Mouse (Mus musculus): ENCODE measurements at regions not wholly inside any gene's neighbourhood (a gene's known extent, or its start where the extent isn't known, plus 50 kb on each side); places are given as distances from the start of the nearest gene placed in this dataset.
A peak's percentile ranks its signal among the peaks of the same experiment; 100 is the strongest.

DNA sequence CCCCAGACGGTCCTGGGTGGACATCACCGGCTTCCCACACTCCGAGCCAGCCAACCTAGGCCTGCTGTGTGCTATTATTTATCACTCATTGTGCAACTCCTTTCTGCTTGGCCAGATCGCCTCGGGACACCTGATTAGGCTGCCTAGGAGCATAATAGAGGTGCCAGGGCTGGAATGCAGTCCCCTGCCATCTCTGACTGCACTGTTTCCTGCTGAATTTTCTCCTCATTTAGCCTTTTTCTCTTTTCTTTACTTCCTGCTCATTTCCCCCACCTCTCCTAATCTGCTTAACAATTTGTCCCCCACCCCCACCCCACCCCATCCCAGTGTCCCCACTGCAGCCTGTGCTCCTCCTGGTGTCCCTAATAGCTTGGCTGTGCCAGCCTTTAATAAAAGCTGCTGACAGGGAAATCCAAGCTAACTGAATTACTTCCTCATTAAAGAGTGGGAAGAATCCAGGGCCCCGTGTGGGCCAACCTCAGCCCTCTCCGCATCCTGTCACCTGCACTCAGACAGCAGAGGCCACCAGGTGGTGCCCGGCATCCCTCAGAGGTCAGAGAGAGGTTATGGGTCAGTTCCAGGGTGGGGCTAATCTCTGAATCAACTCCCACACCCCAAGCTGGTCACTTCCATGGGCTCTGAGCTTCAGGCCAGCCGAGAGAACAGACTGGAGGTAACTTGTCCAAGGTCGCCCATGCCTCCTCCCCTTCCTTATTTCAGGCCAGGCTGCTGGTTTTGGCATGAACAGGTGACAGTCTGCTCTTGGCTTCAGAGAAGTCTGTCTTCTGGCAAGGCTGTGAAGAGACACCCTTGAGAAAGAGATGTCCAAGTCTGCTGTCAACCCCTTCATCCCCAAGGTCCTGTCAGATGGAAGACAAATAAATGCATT lies 269.3 kb upstream of the Sdk2 start:
- DNase-seq (ENCODE audit: low spot score in 2 of 2), result no peak

DNA sequence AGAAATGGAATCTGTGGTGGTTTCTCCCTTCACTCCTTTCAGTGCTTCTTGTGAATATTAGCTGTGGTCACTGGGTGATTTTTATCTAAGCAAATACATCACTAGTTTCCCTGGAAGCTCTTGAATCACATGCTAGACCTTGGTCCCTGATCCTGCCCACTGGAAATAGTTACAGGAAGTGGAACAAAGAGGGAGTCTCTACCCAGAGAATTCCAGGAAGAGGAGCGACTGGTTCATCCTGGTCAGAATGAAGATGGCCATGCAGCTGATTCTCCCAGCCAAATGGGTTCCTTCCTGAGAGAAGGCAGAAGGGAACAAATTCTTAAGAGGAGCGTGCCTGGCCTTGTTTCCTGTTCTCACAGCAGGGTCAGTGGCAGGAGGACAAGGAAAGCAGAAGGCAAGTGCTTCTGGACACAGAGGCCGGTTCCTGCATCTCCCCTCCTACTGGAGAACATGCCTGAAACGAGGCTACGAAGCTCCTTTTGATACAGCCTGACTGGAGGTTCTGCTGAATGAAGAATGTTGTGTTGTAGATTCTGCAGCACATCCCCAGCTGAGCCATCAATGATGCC lies 264.8 kb upstream of the Sdk2 start:
- DNase-seq (ENCODE audit: low spot score in 2 of 2), result no peak

DNA sequence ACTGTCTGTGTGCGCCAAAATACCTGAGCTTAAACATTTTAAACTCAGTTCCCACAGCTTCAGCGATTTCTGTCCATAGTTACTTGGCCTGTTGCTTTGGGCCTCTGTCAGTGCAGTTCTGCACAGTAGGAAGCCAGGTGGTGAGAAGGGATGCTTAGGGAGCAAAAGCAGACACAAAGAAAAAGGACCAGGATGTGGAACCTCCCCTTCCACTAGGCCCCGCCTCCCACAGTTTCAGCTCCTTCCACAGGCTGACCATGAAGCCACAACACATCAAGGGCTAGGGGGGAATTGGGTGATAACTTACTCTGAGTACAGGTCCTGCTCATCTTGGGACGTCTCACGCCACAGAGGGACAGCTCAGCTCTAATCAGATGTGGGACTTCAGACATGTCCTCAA lies 263.5 kb upstream of the Sdk2 start:
- DNase-seq (ENCODE audit: low spot score in 2 of 2), result no peak

DNA sequence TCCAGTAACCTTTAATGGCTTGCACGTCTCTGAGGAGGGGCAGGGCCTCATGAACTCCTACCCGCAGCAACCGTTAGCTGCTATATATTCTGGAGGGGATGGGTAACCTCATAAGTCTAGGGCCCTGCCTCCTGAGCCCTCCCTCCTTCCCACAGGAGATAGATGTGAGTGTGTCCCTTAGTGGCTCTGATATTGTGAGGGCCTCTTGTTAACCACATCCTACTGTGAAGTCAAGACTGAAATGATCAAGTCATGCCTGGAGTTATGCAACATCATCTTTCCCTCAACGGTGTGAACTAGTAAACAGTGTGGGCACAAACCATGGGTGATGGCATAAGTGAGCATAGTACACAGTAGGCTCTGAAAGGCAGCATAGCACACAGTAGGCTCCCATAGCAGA lies 255.8 kb upstream of the Sdk2 start:
- DNase-seq (ENCODE audit: low spot score in 2 of 2), result no peak

DNA sequence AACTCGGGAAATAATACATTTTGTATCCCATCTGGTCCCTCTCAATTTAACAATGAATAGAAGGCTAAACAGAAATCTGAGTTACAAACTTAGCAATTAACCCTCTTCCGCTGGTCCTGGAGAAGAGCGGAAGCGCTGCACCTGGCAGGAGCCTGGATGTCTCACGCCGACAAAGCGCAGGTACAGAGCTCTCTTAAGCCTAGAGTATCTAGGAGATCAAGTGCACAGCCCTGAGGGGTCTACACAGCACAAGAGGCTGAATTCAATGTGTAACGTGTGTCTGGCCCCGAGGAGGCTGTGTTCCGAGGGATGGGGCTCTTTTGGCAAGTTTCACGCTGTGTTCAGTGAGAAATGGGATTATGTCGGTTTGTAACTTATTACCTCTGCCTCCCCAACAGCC lies 255.1 kb upstream of the Sdk2 start:
- DNase-seq (ENCODE audit: low spot score in 2 of 2), result no peak

DNA sequence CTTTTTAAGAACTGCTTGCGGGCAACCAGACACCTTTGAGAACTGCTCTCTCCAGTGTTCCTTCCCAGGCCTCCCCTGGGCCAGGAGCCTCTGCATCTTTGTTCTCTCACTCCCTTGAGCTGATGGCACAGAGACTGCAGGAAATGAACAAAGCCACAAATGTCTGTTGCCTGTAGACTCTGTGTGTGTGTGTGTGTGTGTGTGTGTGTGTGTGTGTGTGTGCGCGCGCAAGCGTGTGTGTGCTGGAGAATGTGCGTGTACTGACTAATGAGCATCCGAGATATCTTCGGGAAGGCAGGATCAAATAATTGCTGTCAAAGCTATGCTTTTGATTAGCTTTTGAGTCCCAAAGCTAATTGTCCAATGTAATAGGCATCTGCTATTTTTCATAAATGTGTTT lies 254.7 kb upstream of the Sdk2 start:
- no peak for DNase-seq (ENCODE audit: low spot score in 2 of 2)

DNA sequence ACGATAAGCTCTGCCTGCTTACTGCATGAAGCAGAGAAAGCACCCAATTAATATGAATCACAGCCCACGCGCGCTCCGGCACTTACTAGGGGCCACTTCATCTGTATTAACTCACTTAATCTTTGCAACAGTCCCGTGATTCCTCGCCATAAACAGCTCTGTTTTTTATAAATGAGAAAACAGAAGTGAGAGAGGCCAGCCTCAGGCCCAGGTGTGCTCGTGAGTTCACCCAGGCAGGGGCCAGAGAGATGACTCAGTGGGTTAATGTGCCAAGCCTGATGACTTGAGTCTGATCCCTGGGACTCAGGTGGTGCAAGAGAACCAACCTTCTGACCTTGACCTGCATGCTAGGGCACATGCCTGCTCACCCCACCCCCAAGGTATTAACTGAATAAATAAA lies 248.4 kb upstream of the Sdk2 start:
- DNase-seq (ENCODE audit: low spot score in 2 of 2), result no peak

DNA sequence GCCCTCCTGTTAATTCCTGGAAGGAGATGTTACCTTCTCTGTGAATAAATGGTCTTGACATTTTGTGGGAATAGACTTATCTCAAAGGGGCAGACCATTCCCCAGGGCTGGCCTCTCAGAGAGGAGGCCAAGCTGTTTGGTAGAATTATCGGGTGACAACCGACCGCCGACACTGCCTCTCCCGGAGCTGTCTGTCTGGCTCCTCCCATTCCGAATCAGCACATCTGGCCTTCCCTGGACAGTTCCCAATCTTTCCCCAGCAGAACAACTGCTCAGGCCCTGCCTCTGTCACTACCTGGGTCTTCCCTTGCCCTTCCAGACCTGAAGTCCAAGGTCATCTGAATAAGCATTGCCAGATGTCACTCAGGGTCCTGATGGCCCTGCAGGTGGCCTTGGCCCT lies 246.8 kb upstream of the Sdk2 start:
- DNase-seq (ENCODE audit: low spot score in 2 of 2), result no peak

DNA sequence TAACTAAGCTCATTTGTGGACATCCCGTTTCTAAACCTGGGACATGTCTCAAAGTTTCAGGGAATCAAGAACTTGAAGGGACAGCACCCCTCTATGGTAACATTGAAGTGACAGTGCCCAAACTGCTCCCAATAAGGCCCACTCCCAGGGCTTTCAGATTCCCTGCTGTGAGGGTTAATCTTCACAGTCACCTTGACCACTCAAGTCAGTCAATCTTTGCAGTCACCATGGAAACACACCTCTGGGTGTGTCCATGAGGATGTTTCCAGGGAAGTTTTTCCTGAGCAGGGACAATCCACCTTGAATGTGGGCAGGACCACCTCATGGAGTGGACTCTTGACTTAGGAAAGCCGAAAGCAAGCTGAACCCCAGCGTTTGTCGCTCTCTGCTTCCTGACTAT lies 244.8 kb upstream of the Sdk2 start:
- no peak for DNase-seq (ENCODE audit: low spot score in 2 of 2)

DNA sequence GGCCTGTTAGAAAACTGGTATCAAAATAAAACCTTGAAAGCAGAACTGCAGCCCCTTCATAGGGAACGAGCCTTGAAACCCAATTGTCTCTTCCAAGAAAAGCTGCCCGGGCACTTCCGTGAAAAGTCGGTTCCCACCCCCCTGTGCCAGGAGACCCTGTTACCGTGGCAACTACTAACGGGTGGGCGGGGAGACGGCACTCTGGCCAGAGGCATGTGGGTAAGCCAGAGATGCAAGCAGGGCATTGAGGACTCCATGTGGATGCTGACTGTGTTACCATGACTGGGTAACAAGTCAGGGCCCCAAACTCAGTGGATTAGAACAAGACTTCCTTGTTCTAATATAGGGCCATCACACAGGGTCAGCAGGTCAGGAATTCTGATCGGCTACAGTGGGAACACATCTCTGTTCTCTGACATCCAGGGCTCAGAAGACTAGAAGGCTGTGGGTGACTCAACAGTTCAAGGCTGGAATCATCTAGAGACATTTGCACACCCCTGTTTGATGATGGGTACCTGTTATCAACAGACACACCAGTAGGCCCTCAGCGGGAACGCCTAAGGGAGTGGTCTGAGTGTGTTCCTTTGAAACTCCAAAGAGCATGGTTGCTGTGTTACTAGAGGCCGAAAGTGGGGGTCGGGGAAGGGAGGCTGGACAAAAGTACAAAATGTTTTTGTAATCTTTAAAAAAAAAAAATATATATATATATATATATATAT lies 236.9 kb upstream of the Sdk2 start:
- no peak for DNase-seq (ENCODE audit: low spot score in 2 of 2)

DNA sequence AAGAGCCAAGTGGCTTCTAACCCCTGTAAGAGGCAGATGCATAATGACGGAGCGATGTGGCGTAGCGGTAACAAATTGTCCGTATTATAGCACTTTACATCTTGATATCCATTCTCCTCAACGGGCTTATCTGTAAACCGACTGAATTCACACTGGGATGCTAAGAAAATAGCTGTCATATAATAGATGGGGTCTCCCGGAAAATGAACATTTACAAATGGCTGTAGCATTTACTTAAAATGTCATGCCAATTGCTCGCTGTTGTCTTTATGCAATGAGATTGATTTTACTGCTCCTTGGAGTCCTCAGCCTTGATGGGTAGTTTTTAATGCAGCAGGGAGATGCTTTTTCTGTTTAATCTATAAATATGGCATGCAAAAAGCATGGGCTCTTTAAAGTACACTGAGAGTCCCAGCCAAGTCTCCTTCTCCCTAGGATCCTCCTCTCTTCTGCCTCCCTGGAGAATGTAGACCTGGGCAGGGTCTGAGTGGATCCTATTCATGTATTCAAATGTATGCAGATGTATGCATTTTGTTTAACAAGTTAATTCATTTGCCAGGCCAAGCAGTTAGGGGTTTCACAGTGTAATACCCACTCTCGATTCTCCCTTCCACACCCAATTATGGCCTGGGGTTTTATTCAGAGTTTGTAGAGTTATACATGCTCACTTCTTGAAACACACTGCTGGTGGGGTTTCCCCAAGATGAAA lies 233.9 kb upstream of the Sdk2 start:
- no peak for DNase-seq (ENCODE audit: low spot score in 2 of 2)

DNA sequence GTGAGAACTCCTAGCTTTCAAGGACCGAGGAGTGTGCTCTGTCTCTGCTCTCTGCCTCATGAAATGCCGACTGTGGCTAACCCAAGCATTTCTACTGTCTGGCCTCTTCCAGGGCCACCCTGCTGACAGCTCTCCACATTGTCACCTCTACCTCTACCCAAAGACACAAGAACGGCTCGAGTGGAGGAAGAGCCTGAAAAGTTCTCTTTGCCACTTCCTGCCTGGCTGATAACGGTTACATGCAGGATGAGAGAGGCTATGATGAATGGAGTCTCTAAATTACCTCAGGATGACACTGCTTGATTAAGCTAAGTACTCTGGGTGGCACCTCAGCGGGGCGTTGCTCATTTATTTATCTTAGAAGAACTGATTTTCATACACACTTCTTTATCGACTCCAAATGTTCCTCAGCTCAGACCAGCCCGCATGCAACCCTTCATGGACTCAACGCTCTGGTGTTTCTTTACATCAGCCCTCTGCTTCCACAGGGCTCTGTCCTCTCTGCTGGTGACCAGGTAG lies 230.0 kb upstream of the Sdk2 start:
- no peak for DNase-seq (ENCODE audit: low spot score in 2 of 2)

DNA sequence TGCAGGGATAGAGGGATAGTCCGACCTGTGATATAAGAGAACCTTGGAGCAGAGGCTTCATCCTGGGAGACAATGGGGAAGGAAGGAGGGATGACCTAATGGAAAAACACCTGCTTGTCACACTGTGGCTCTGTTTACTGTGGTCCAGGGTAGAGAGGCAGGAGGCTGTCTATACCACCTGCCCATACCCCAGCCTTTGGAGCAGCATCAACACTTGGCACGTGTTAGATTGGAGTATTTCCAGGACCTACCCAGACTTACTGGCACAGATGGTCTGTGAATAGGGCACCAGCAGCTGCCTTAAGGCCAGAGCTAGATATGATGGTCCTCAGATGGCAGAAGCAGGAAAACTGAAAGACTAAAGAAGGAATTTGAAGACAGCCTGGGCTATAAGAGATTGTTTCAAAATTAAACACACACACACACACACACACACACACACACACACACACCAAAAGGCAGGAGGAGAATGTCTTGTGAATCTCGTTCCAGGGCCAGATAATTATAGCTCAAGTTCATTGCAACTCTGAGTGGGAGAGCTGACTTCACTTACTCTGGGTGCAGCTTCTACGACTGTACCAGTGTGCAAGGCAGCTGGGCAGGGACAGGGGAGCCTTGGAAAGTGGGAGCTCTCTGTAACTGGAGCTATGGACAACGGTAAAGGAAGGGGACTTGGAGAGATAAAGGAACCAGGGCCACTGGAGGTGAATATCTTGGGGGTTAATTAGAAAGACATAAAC lies 227.8 kb upstream of the Sdk2 start:
- DNase-seq (ENCODE audit: low spot score in 2 of 2), result no peak

DNA sequence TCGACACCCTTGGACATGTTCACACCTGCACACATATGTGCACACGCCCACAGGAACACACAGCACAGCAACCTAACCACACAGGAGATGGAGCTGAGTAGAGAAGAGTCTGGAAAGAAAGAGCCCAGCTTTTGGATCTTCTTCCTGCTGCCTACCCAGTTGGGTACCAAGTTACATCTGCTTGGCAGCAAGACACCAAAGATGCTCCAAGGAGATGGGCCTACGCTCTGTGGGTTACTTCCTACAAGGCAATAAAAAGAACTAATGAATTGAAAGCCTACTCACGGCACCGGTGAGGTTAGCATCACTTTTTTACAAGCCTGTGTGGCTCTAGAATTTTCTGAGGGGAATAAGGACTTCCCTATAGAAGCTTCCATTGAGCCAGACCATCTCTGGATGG lies 224.4 kb upstream of the Sdk2 start:
- DNase-seq (ENCODE audit: low spot score in 2 of 2), result no peak

DNA sequence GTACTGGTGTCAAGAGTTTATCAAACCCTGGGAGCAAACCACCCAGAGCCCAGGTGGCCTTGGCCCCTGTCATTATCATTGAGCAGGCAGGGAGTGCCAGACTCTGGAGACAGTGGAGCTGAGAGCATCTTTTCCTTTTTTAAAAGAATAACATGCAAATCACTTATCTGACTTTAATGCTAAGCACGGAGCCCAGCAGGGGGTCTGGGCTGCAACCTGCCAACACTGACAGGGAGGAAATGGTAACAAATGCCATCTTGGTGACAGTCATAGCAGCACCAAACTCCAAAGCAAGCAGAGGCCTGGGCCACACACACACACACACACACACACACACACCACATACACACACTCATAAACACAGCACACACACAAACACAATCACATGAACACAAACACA lies 223.1 kb upstream of the Sdk2 start:
- DNase-seq (ENCODE audit: low spot score in 2 of 2), result no peak

DNA sequence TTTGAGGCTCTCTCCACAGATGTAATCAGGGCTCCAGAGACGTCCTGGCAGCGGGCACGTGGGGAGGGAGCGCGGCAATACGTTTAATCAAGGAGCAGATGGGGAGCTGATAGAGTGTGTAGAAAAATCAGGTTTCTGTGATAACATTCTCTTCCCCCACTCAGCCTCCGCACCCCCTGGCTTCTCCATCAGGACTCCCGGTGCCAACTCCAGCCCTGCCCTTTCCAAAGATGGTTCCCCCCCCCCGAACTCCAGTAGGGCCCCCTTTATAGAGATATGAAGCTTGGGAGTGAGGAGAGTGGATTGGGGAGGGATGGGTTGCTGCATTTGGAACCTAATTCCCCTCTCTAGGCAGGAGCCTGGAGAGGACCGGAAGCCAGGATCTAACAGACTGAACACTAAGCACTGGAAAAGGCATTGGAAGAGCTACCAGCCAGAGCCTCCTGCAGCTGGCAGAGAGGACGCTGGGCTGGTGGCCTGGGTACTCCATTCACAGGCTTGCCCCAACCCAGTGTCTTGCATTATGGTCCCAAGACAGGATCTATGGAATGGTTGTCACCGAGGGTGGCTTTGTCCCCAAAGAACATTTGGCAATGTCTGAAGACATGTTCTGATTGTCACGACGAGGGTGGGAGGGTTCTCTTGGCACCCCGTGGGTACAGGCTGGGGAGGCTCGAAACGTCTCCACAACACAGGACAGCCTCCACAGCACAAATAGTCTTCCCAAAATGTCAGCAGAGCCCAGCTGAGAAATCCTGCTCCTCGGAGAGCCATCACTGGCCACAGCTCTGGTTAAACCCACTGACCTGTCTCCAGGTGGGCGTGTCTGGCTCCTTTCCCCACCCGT lies 218.2 kb upstream of the Sdk2 start:
- no peak for DNase-seq (ENCODE audit: low spot score in 2 of 2)

DNA sequence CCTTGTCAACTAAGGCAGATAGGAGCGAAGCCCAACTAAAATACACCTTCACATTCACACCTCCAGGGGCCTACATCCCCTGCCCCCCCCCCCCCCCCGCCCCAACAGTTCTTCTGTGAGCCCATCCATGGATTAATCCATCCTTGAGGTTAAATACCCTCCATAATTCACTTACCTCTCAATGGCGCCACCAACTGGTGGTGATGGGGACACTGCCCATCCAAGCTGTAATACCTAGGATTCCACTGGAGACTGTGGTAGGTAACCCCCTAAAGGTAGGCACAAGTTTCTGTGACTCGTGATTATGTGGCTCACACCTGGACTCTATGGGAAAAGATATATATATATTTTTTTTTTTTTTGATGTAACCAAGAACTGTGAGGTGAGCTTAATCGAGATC lies 216.4 kb upstream of the Sdk2 start:
- peak in 1 of 2 experiments; percentile 53 for DNase-seq (ENCODE audit: low spot score in 2 of 2)

DNA sequence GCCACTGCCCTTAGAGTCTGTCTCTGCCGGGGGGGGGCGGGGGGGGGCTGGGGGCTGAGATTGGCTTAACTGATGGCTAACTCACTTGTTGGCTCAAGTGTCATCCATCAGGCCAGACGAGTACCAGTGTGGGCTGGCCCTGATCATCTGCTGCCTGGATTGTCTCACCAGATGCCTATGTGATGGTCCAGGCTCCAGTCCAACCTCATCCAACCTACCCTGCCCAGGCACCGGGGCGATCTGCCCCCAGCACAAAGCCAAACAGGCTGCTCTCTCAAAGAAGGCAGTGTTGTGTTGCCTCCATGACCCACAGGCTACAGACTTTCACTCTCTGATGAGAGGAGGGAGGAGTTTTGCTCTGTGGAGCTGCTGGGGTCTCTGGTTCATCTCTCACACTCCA lies 215.7 kb upstream of the Sdk2 start:
- DNase-seq (ENCODE audit: low spot score in 2 of 2), result no peak

DNA sequence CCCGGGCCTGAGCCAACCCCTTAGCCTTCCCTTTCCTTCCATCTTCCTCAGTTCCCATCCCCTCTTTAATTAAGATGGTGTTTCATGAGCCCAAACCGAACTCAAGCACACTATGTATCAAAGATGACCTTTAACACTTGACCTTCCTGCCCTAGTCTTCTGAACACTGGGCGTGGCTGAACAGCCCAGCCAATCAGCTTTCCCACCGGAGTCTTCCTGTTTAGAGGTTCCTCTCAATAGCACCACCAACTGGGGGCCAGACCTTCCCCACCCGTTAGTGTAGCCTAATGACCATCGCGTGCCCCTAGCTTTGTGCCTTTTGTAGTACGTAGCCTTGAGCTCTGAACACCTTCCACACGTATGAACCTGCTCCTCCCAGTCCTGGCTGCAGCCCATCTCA lies 215.0 kb upstream of the Sdk2 start:
- DNase-seq (ENCODE audit: low spot score in 2 of 2), result no peak
